In the genomic region with DNA sequence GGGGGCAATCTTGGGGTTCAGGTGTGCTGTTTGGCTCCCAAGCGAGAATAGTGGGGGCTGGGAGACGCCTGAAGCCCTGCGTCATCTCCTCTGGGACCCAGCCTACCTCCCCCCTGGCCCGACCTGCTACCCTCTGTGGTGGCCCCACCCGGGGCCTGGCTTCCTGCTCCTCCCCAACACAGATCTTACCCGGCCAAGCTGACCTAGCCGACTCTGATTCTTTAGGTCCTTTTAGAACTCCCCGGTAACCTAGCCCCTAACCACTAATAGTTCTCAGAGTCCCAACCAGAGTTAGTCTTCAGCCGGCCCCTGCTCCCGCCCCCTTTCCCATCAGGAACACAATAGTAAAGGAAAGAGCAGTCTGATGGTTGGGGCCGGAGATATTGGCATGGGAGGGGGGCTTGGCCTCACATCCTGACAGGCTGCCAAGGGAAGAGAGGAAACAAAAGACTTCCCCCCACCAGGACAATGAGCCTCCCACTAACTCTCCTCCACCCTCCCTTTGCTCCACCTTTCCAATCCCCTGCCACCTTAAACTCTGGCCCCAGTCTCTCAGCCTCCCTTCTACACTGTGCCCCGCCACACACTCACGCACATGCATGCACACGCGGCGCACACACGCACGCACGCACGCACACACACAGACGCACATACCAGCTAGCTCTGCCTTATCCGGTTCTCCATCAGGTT, we compare ENCODE assay signal across 9 mouse cellular contexts. TPM values are rescaled to one million over a fixed set of nuclear protein-coding genes. Genes with fewer than 3 reads are reported as not detected.
A peak's percentile ranks its signal among the peaks of the same experiment; 100 is the strongest.
DNase-seq lines count a peak whose midpoint lies in the region; ATAC-seq and TF ChIP-seq lines count a peak whose summit lies in the region.
"Had no signal": no experiment of that assay in that cellular context is flagged by ENCODE, and none has a peak within 500 bp of the region (broad histone marks: within the 10 kb centered on the region; RNA-seq: fewer than 3 reads in every experiment).

No protein-coding gene starts in this region.

- H3K36me3 ChIP-seq in E14TG2a.4 (ENCODE audit: insufficient read depth, low read length) = no peaks in the 10 kb centered on the region
- no peaks in the 10 kb centered on the region for H3K36me3 ChIP-seq in embryonic facial prominence, embryonic 12.5 days
- no peaks in the 10 kb centered on the region for H3K36me3 ChIP-seq in heart, embryonic 10.5 days
- H3K36me3 ChIP-seq in lung, embryonic 14.5 days (ENCODE audit: insufficient read depth) = no peaks in the 10 kb centered on the region
- no peaks in the 10 kb centered on the region for H3K36me3 ChIP-seq in small intestine, adult 2 months (ENCODE audit: control insufficient read depth, insufficient read depth, low read length)

- DNase-seq in NIH3T3 (ENCODE audit: low read depth) = peak; percentile 65
- no peak for DNase-seq in heart, embryonic 10.5 days (ENCODE audit: low spot score)
- DNase-seq in kidney, adult 8-10 months = peak; percentile 53 to 65
- DNase-seq in lung, embryonic 14.5 days = peak; percentile 79
- no peak for DNase-seq in left cerebral cortex, adult 18-20 months (ENCODE audit: low spot score in 2 of 2)

- H3K9ac ChIP-seq in embryonic facial prominence, embryonic 12.5 days = peak overlapping the region; percentile 61
- peak overlapping the region; percentile 60 for H3K9ac ChIP-seq in lung, embryonic 14.5 days

- no peaks in the 10 kb centered on the region for H3K27me3 ChIP-seq in E14TG2a.4 (ENCODE audit: insufficient read depth, low read length)
- no peaks in the 10 kb centered on the region for H3K27me3 ChIP-seq in embryonic facial prominence, embryonic 12.5 days
- H3K27me3 ChIP-seq in heart, embryonic 10.5 days (ENCODE audit: insufficient read depth, poor library complexity, severe bottlenecking) = no peaks in the 10 kb centered on the region
- H3K27me3 ChIP-seq in lung, embryonic 14.5 days (ENCODE audit: insufficient read depth, low read length) = no peaks in the 10 kb centered on the region
- no peaks in the 10 kb centered on the region for H3K27me3 ChIP-seq in small intestine, adult 2 months (ENCODE audit: control insufficient read depth, insufficient read depth, low read length)

- peak overlapping the region; percentile 81 for H3K4me2 ChIP-seq in embryonic facial prominence, embryonic 12.5 days (replicated peaks)
- peak overlapping the region; percentile 86 for H3K4me2 ChIP-seq in lung, embryonic 14.5 days

- H3K4me1 ChIP-seq in E14TG2a.4 (replicated peaks; ENCODE audit: low read depth, low read length) = peaks cover 70% of the 10 kb centered on the region
- peaks cover 14% of the 10 kb centered on the region for H3K4me1 ChIP-seq in embryonic facial prominence, embryonic 12.5 days
- peaks cover 34% of the 10 kb centered on the region for H3K4me1 ChIP-seq in heart, embryonic 10.5 days
- H3K4me1 ChIP-seq in lung, embryonic 14.5 days (ENCODE audit: insufficient read depth) = peaks cover 13% of the 10 kb centered on the region
- H3K4me1 ChIP-seq in small intestine, adult 2 months (ENCODE audit: control insufficient read depth, insufficient read depth, insufficient read length, low read length) = peaks cover 21% of the 10 kb centered on the region

- no peak for ATAC-seq in embryonic facial prominence, embryonic 12.5 days (ENCODE audit: insufficient number of reproducible peaks, insufficient read depth, low FRiP score, low TSS enrichment)
- peak; percentile 47; the same call in 1 of the 2 replicates for ATAC-seq in lung, embryonic 14.5 days (ENCODE audit: insufficient read depth)

- H3K4me3 ChIP-seq in E14TG2a.4 (replicated peaks; ENCODE audit: low read length) = peak overlapping the region; percentile 71
- peak overlapping the region; percentile 38 for H3K4me3 ChIP-seq in embryonic facial prominence, embryonic 12.5 days
- H3K4me3 ChIP-seq in heart, embryonic 10.5 days = peak overlapping the region; percentile 61
- H3K4me3 ChIP-seq in lung, embryonic 14.5 days (ENCODE audit: low read depth, low read length) = peak overlapping the region; percentile 37
- peak overlapping the region; percentile 65 for H3K4me3 ChIP-seq in small intestine, adult 2 months (ENCODE audit: low read depth, low read length)

- WGBS in embryonic facial prominence, embryonic 12.5 days = 12% methylated on average over 22 of the region's 22 CpGs
- 10% methylated on average over 22 of the region's 22 CpGs for WGBS in heart, embryonic 10.5 days
- WGBS in lung, embryonic 14.5 days = 11% methylated on average over 22 of the region's 22 CpGs
- 34% methylated on average over 22 of the region's 22 CpGs for WGBS in small intestine, adult 2 months

- H3K9me3 ChIP-seq in E14TG2a.4 (ENCODE audit: low read length) = no peaks in the 10 kb centered on the region
- no peaks in the 10 kb centered on the region for H3K9me3 ChIP-seq in embryonic facial prominence, embryonic 12.5 days
- H3K9me3 ChIP-seq in heart, embryonic 10.5 days = no peaks in the 10 kb centered on the region
- no peaks in the 10 kb centered on the region for H3K9me3 ChIP-seq in lung, embryonic 14.5 days (ENCODE audit: low read depth, low read length)

- no peak for TF ChIP-seq CTCF in E14TG2a.4 (conservative IDR thresholded peaks at IDR 0.05; ENCODE audit: low read length)
- TF ChIP-seq CTCF in lung, embryonic 14.5 days (IDR thresholded peaks at IDR 0.05; ENCODE audit: low read depth) = no peak
- TF ChIP-seq CTCF in small intestine, adult 2 months (IDR thresholded peaks at IDR 0.05; ENCODE audit: extremely low read depth, insufficient read length, insufficient replicate concordance, low read depth, low read length) = no peak

- H3K27ac ChIP-seq in embryonic facial prominence, embryonic 12.5 days = peak overlapping the region; percentile 81
- peak overlapping the region; percentile 90 for H3K27ac ChIP-seq in heart, embryonic 10.5 days
- H3K27ac ChIP-seq in lung, embryonic 14.5 days (ENCODE audit: low read depth) = peak overlapping the region; percentile 89
- H3K27ac ChIP-seq in small intestine, adult 2 months (ENCODE audit: insufficient read depth, low read depth, low read length) = peak overlapping the region; percentile 17; the same call in 1 of the 2 replicates

- TF ChIP-seq POLR2A in small intestine, adult 2 months (IDR thresholded peaks at IDR 0.05; ENCODE audit: low read depth, low read length) = no peak

RNA-seq across cellular contexts. Expression of gene Slc12a9, which starts 6.0 kb away (rescaled TPM):
- 16.0 and 18.8 TPM in 2 replicates for polyA plus RNA-seq in embryonic facial prominence, embryonic 12.5 days (2016; fragmentation: Nextera tagmentation; extraction: Ambion mirVana)
- 10.6 and 12.0 TPM in 2 replicates for polyA plus RNA-seq in heart, embryonic 10.5 days (2016; fragmentation: Nextera tagmentation; extraction: Ambion mirVana)
- polyA plus RNA-seq in lung, embryonic 14.5 days (2014; fragmentation: Nextera tagmentation; extraction: Ambion mirVana) = 9.7 and 10.2 TPM in 2 replicates
- polyA plus RNA-seq in small intestine, adult 2 months (2012; rRNA removed) = 9.2 and 14.8 TPM in 2 replicates
- 10 to 100 TPM; 20.3 to 23.9 TPM for total RNA-seq in left cerebral cortex, adult 18-20 months (2021)

RNA-seq across cellular contexts. Expression of gene Ephb4, which starts 10.5 kb away (rescaled TPM):
- 87.3 and 91.6 TPM in 2 replicates for polyA plus RNA-seq in embryonic facial prominence, embryonic 12.5 days (2016; fragmentation: Nextera tagmentation; extraction: Ambion mirVana)
- polyA plus RNA-seq in heart, embryonic 10.5 days (2016; fragmentation: Nextera tagmentation; extraction: Ambion mirVana) = 36.4 and 42.5 TPM in 2 replicates
- polyA plus RNA-seq in lung, embryonic 14.5 days (2014; fragmentation: Nextera tagmentation; extraction: Ambion mirVana) = 68.6 and 78.0 TPM in 2 replicates
- polyA plus RNA-seq in small intestine, adult 2 months (2012; rRNA removed) = 14.8 and 27.5 TPM in 2 replicates
- total RNA-seq in left cerebral cortex, adult 18-20 months (2021) = 1 to 10 TPM; 5.5 to 5.8 TPM
- total RNA-seq: neutrophil, adult 5-6 weeks had no signal

RNA-seq across cellular contexts. Expression of gene Trip6, which starts 25.2 kb away (rescaled TPM):
- polyA plus RNA-seq in embryonic facial prominence, embryonic 12.5 days (2016; fragmentation: Nextera tagmentation; extraction: Ambion mirVana) = 87.1 and 93.4 TPM in 2 replicates
- 55.6 and 62.2 TPM in 2 replicates for polyA plus RNA-seq in heart, embryonic 10.5 days (2016; fragmentation: Nextera tagmentation; extraction: Ambion mirVana)
- 87.1 and 89.3 TPM in 2 replicates for polyA plus RNA-seq in lung, embryonic 14.5 days (2014; fragmentation: Nextera tagmentation; extraction: Ambion mirVana)
- 7.6 and 8.2 TPM in 2 replicates for polyA plus RNA-seq in small intestine, adult 2 months (2012; rRNA removed)
- 1 to 10 TPM; 4.8 to 5.9 TPM for total RNA-seq in left cerebral cortex, adult 18-20 months (2021)

RNA-seq across cellular contexts. Expression of gene Srrt, which starts 32.0 kb away (rescaled TPM):
- polyA plus RNA-seq in embryonic facial prominence, embryonic 12.5 days (2016; fragmentation: Nextera tagmentation; extraction: Ambion mirVana) = 171 and 177 TPM in 2 replicates
- polyA plus RNA-seq in heart, embryonic 10.5 days (2016; fragmentation: Nextera tagmentation; extraction: Ambion mirVana) = 124 and 147 TPM in 2 replicates
- 137 and 141 TPM in 2 replicates for polyA plus RNA-seq in lung, embryonic 14.5 days (2014; fragmentation: Nextera tagmentation; extraction: Ambion mirVana)
- polyA plus RNA-seq in small intestine, adult 2 months (2012; rRNA removed) = 60.3 and 109 TPM in 2 replicates
- 100 to 1,000 TPM; 185 to 191 TPM for total RNA-seq in left cerebral cortex, adult 18-20 months (2021)

RNA-seq across cellular contexts. Expression of gene Ufsp1, which starts 45.0 kb away (rescaled TPM):
- 6.7 and 8.2 TPM in 2 replicates for polyA plus RNA-seq in embryonic facial prominence, embryonic 12.5 days (2016; fragmentation: Nextera tagmentation; extraction: Ambion mirVana)
- 11.1 and 12.3 TPM in 2 replicates for polyA plus RNA-seq in heart, embryonic 10.5 days (2016; fragmentation: Nextera tagmentation; extraction: Ambion mirVana)
- 4.4 and 4.6 TPM in 2 replicates for polyA plus RNA-seq in lung, embryonic 14.5 days (2014; fragmentation: Nextera tagmentation; extraction: Ambion mirVana)
- 7.0 and 10.9 TPM in 2 replicates for polyA plus RNA-seq in small intestine, adult 2 months (2012; rRNA removed)
- 10 to 100 TPM; 12.2 to 13.4 TPM for total RNA-seq in left cerebral cortex, adult 18-20 months (2021)

Comparison
In these comparisons a context has a peak if more than half of its experiments do, and no peak if none do; other contexts are left out.
1. DNase-seq: peak in NIH3T3 (single experiment), kidney, adult 8-10 months (2 of 2) and lung, embryonic 14.5 days (single experiment); none in heart, embryonic 10.5 days (single experiment) and left cerebral cortex, adult 18-20 months (0 of 2).
2. H3K27ac ChIP-seq: peak in every context shown above with its lines; median percentile 90 in heart, embryonic 10.5 days; 89 in lung, embryonic 14.5 days; 81 in embryonic facial prominence, embryonic 12.5 days; 17 in small intestine, adult 2 months.
3. Peak in every context shown above with its lines, with median percentiles within 50 percentile points of each other: H3K4me3 ChIP-seq.